Comparison of ENCODE assay signal across 8 mouse cellular contexts in the genomic region with DNA sequence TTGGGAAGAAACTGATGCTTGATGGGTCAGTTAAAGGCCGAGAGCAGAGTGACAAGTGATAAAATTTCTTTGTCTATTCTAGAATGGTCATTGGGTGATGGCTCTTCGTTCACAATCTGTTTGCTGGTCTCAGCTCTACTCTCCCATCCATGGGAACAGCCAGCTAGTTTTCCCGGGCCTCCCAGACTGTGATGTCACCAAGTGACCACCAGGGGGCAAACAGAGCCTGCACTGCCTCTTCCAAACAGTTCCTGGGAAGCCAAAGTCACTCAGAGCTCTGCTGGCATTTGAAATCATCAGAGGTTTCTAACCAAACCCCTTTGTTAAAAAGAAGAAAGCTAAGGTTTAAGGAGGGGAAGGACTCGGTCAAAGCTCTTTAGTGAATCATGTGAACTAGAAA. TPM values are rescaled to one million over a fixed set of nuclear protein-coding genes. Genes with fewer than 3 reads are reported as not detected.
DNase-seq lines count a peak whose midpoint lies in the region; ATAC-seq and TF ChIP-seq lines count a peak whose summit lies in the region.

No protein-coding gene starts in this region.

- peaks cover 20% of the 10 kb centered on the region for H3K4me1 ChIP-seq in G1E (ENCODE audit: insufficient read depth, low read depth, low read length)
- H3K4me1 ChIP-seq in embryonic facial prominence, embryonic 11.5 days (ENCODE audit: control insufficient read depth, insufficient read depth, low read length) = no peaks in the 10 kb centered on the region; the same call in 1 of the 2 replicates
- H3K4me1 ChIP-seq in heart, postnatal 0 days (ENCODE audit: control insufficient read depth, insufficient read depth) = no peaks in the 10 kb centered on the region

- peaks cover 58% of the 10 kb centered on the region for H3K27me3 ChIP-seq in G1E (ENCODE audit: insufficient read depth, low read length)
- no peaks in the 10 kb centered on the region for H3K27me3 ChIP-seq in embryonic facial prominence, embryonic 11.5 days (ENCODE audit: control insufficient read depth, insufficient read depth, low read length)
- H3K27me3 ChIP-seq in heart, postnatal 0 days (ENCODE audit: control insufficient read depth, insufficient read depth, low read length) = no peaks in the 10 kb centered on the region

- H3K4me3 ChIP-seq in G1E (ENCODE audit: low read depth, low read length) = no peak overlapping the region
- no peak overlapping the region for H3K4me3 ChIP-seq in embryonic facial prominence, embryonic 11.5 days (ENCODE audit: low read depth, low read length)
- H3K4me3 ChIP-seq in heart, postnatal 0 days (ENCODE audit: low read depth, low read length) = no peak overlapping the region

- DNase-seq in G1E (ENCODE audit: low spot score) = peak; percentile 54
- peak; percentile 80 to 82 for DNase-seq in adrenal gland, postnatal 36 days
- peak; percentile 90 for DNase-seq in embryonic facial prominence, embryonic 11.5 days (ENCODE audit: low spot score)
- peak; percentile 73 for DNase-seq in heart, postnatal 0 days (ENCODE audit: low spot score)
- peak; percentile 56 for DNase-seq in layer of hippocampus, adult 9-10 months (ENCODE audit: low spot score)
- peak; percentile 69 to 80 for DNase-seq in lung, postnatal 4 days
- DNase-seq in right cerebral cortex, postnatal 10 days (ENCODE audit: low spot score in 2 of 2) = peak; percentile 80 to 89
- DNase-seq in yolk sac, embryonic 10.5 days (ENCODE audit: low spot score) = peak; percentile 53

- no peaks in the 10 kb centered on the region for H3K36me3 ChIP-seq in G1E (replicated peaks)
- H3K36me3 ChIP-seq in embryonic facial prominence, embryonic 11.5 days (replicated peaks; ENCODE audit: control insufficient read depth, insufficient read depth, low read depth, low read length) = no peaks in the 10 kb centered on the region
- H3K36me3 ChIP-seq in heart, postnatal 0 days (replicated peaks; ENCODE audit: control insufficient read depth, insufficient read depth, low read length) = no peaks in the 10 kb centered on the region

- WGBS in embryonic facial prominence, embryonic 11.5 days = 6% methylated on average over 4 of the region's 4 CpGs
- 3% methylated on average over 4 of the region's 4 CpGs for WGBS in heart, postnatal 0 days

- H3K9ac ChIP-seq in embryonic facial prominence, embryonic 11.5 days (replicated peaks; ENCODE audit: low read length) = no peak overlapping the region
- no peak overlapping the region for H3K9ac ChIP-seq in heart, postnatal 0 days (replicated peaks; ENCODE audit: low read depth, low read length)

- H3K9me3 ChIP-seq in G1E (replicated peaks) = no peaks in the 10 kb centered on the region
- no peaks in the 10 kb centered on the region for H3K9me3 ChIP-seq in embryonic facial prominence, embryonic 11.5 days (replicated peaks; ENCODE audit: control insufficient read depth, low read length)
- no peaks in the 10 kb centered on the region for H3K9me3 ChIP-seq in heart, postnatal 0 days (replicated peaks; ENCODE audit: control insufficient read depth, low read length)

- TF ChIP-seq EP300 in heart, postnatal 0 days (IDR thresholded peaks at IDR 0.05; ENCODE audit: low read depth) = no peak

- H3K4me2 ChIP-seq in embryonic facial prominence, embryonic 11.5 days (ENCODE audit: low read depth, low read length) = no peak overlapping the region
- no peak overlapping the region for H3K4me2 ChIP-seq in heart, postnatal 0 days (ENCODE audit: low read depth, low read length)

- no peak for ATAC-seq in G1E (ENCODE audit: extremely low read depth, insufficient number of reproducible peaks, low FRiP score, poor library complexity, severe bottlenecking)
- ATAC-seq in embryonic facial prominence, embryonic 11.5 days (replicated peaks; ENCODE audit: insufficient number of reproducible peaks, low FRiP score, low TSS enrichment, low read depth) = no peak
- ATAC-seq in heart, postnatal 0 days (ENCODE audit: insufficient read depth, low read depth) = peak; percentile 55; the same call in 1 of the 2 replicates

- H3K27ac ChIP-seq in embryonic facial prominence, embryonic 11.5 days (replicated peaks; ENCODE audit: low read depth, low read length) = no peak overlapping the region
- no peak overlapping the region for H3K27ac ChIP-seq in heart, postnatal 0 days (ENCODE audit: low read depth)

- peak; percentile 86 for TF ChIP-seq CTCF in G1E (IDR thresholded peaks at IDR 0.05; ENCODE audit: low read depth, low read length)
- peak; percentile 96 for TF ChIP-seq CTCF in heart, postnatal 0 days (IDR thresholded peaks at IDR 0.05; ENCODE audit: low read depth)

RNA-seq across cellular contexts. Expression of gene Rnf169, which starts 8.5 kb away (rescaled TPM):
- 30.4 TPM in 2 replicates for total RNA-seq in G1E (2014; fragmentation: Nextera tagmentation)
- 13.5 and 13.8 TPM in 2 replicates for total RNA-seq in G1E (2017)
- 4.1 and 4.8 TPM in 2 replicates for polyA plus RNA-seq in G1E (2012)
- 10 to 100 TPM; 14.2 to 21.6 TPM for total RNA-seq in adrenal gland, postnatal 36 days (2021)
- 6.9 and 7.4 TPM in 2 replicates for polyA plus RNA-seq in embryonic facial prominence, embryonic 11.5 days (2014; fragmentation: Nextera tagmentation; extraction: Ambion mirVana)
- total RNA-seq in heart, postnatal 0 days (2014; rRNA removed; ENCODE audit: low replicate concordance) = 11.0 and 11.5 TPM in 2 replicates
- polyA plus RNA-seq in heart, postnatal 0 days (2015; fragmentation: Nextera tagmentation; extraction: Ambion mirVana) = 2.1 and 2.3 TPM in 2 replicates

RNA-seq across cellular contexts. Expression of gene Chrdl2, which starts 17.2 kb away (rescaled TPM):
- not detected in 2 replicates for total RNA-seq in G1E (2014; fragmentation: Nextera tagmentation)
- 0.05 TPM in 1 of 2 replicates, not detected in the other for total RNA-seq in G1E (2017)
- not detected in 2 replicates for polyA plus RNA-seq in G1E (2012)
- total RNA-seq in adrenal gland, postnatal 36 days (2021) = not detected
- polyA plus RNA-seq in embryonic facial prominence, embryonic 11.5 days (2014; fragmentation: Nextera tagmentation; extraction: Ambion mirVana) = 0.49 and 1.3 TPM in 2 replicates
- total RNA-seq in heart, postnatal 0 days (2014; rRNA removed; ENCODE audit: low replicate concordance) = not detected in 2 replicates
- 0.12 and 0.15 TPM in 2 replicates for polyA plus RNA-seq in heart, postnatal 0 days (2015; fragmentation: Nextera tagmentation; extraction: Ambion mirVana)
